Mouse (Mus musculus): ENCODE results near the gene Calcoco1.
A peak's percentile ranks its signal among the peaks of the same experiment; 100 is the strongest.

- no peak for TF ChIP-seq CTCF (conservative IDR thresholded peaks at IDR 0.05; ENCODE audit: insufficient read depth, insufficient read length, low read depth, low read length)
- peak; percentile 83 for TF ChIP-seq POLR2A (IDR thresholded peaks at IDR 0.05; ENCODE audit: low read depth, low read length)
These were observed 50.2 kb downstream of the Calcoco1 start for GRCm38 (mm10) chr15:102671721-102672214.

Measured in kidney, adult 2 months (tissue).